Mouse (Mus musculus) kidney, embryonic 16.5 days (tissue): Measurements from ENCODE around the gene Abcf3. TPM values are rescaled to one million over a fixed set of nuclear protein-coding genes. Genes with fewer than 3 reads are reported as not detected.

Experiments
- ATAC-seq: fragments of 200-750 bp; cut with Nextera tagmentation; 2 replicates; pipeline ENCODE4 v1.8.0; 2017; ENCODE audit warnings: moderate TSS enrichment; ENCODE audit not compliant: low FRiP score, low TSS enrichment
- H3K27ac ChIP-seq: fragments of 300-500 bp; sonication (generic); 2 replicates; pipeline ENCODE4 v1.5.1; 2014; ENCODE audit warnings: low read length
- H3K27me3 ChIP-seq: fragments of 300-500 bp; sonication (generic); 2 replicates; pipeline ENCODE4 v1.6.1; 2014; ENCODE audit warnings: low read length, control low read depth, mixed read lengths; ENCODE audit not compliant: insufficient read depth
- H3K36me3 ChIP-seq: fragments of 300-500 bp; sonication (generic); 2 replicates; pipeline ENCODE4 v1.6.1; 2014; ENCODE audit warnings: low read length, control low read depth, mixed read lengths; ENCODE audit not compliant: insufficient read depth
- H3K4me1 ChIP-seq: fragments of 300-500 bp; sonication (generic); 2 replicates; pipeline ENCODE4 v1.6.1; 2014; ENCODE audit warnings: low read length, control low read depth, mixed read lengths; ENCODE audit not compliant: insufficient read depth
- H3K4me2 ChIP-seq: fragments of 300-500 bp; sonication (generic); replicated peaks from 2 replicates; pipeline ENCODE4 v1.6.1; 2014; ENCODE audit warnings: low read depth, low read length
- H3K4me3 ChIP-seq: fragments of 300-500 bp; sonication (generic); 2 replicates; pipeline ENCODE4 v1.5.1; 2014; ENCODE audit warnings: mild to moderate bottlenecking, low read length
- H3K9ac ChIP-seq: fragments of 300-500 bp; sonication (generic); replicated peaks from 2 replicates; pipeline ENCODE4 v1.6.1; 2014; ENCODE audit warnings: low read length
- H3K9me3 ChIP-seq: fragments of 300-500 bp; sonication (generic); 2 replicates; pipeline ENCODE4 v1.6.1; 2016; ENCODE audit warnings: low read length, control low read depth
- WGBS: fragments of 180-500 bp; shearing (Covaris S2); extraction: QIAGEN DNeasy Blood & Tissue Kit; methylation state at CpG from one replicate; pipeline ENCODE4 v1.1.7; 2014; 5-methylcytosine and 5-hydroxymethylcytosine counted together
- polyA plus RNA-seq: library from polyadenylated mRNA; unstranded; fragments of >200 nt; fragmentation: Nextera tagmentation; extraction: Ambion mirVana; gene quantifications from 2 replicates; pipeline ENCODE4 v1.2.1, GENCODE M21; 2015

Abcf3 gene
- polyA plus RNA-seq, 1 experiment from 2014 or later: 64.8 TPM

DNA sequence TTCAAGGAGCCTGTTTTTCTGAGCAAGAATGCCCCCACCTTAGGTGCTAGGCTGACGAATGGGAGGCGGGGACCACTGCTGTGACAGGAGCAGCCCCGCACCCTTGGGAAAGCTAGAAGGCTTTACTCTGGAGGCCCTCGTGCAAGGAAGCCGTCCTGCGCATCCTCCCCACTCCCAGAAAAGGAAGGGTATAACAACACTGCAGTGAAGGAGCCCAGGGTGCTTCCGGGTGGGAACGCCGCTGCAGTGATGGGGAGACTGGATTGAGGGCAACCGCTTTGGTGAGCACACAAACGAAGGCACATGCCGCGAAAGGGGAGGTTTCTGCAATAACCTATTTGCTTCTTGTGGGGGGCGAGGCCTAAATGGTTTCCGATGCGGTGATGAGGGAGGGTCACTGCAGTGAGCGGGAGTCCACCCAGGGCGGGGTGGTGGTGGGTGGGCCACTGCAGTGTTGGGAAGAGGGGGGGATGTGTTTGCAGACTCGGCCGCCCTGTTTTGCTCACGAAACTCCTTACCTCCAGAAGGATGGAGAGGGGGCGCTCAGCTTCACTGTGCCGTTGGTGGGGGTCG, 41.1 kb downstream of the Abcf3 start, which contains the start of gene Vwa5b2:
Gene Vwa5b2 (plus strand): TSS at position 106 of the 573 bp plus-strand sequence.
- H3K4me2 ChIP-seq: peak within 1 kb of the TSS; percentile 92
- H3K4me1 ChIP-seq: peaks cover 19% of the 10 kb centered on the region
- H3K36me3 ChIP-seq: no peaks in the 10 kb centered on the region
- no peaks in the 10 kb centered on the region for H3K9me3 ChIP-seq
- no peak within 1 kb of the TSS for H3K27ac ChIP-seq
- peak within 1 kb of the TSS; percentile 48 for H3K4me3 ChIP-seq
- H3K9ac ChIP-seq: peak within 1 kb of the TSS; percentile 61
- under 1% methylated on average over 24 of the region's 24 CpGs for WGBS
- H3K27me3 ChIP-seq: peaks cover 49% of the 10 kb centered on the region
- ATAC-seq: peak; percentile 7; the same call in 1 of the 2 replicates

DNA sequence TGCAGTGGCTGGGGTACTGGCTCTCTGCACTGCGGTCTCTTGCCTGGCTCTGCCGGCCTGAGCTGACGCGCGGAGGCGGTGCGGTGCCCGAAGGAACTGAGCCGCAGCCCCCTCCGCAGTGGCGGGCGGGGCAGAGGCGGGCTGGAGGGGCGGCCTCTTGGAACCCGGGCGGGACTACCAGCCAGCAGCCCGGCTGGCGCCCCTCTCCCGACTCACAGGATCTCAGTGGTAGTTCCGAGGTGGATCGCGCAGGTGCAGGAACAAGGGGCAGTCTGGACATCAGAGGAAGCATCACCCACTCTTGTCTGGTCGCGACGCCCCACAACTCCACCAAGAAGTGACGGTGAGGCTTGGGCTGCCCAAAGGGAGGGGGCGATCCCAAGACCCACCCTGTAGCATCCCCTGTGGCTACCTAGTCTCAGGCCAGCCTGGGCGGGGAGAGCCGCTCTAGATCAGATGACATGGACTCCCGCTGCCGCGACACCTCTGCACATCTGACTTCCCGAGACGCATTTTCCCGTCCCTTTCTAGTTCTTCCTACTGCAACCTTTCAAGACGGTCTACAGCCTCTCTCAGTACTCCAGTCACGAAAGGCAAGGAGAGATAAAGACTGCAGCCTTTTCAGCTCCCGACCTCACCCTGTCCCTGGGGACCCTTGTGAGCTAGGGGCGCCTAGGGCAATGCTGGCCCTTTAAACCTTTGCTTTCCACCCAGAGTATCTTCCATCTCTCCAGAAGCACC, 41.7 kb downstream of the Abcf3 start:
- H3K9me3 ChIP-seq: no peaks in the 10 kb centered on the region
- 0% methylated on average over 39 of the region's 39 CpGs for WGBS
- peak; percentile 83 for ATAC-seq
- peaks cover 49% of the 10 kb centered on the region for H3K27me3 ChIP-seq
- peak overlapping the region; percentile 92 for H3K4me2 ChIP-seq
- peak overlapping the region; percentile 61 for H3K9ac ChIP-seq
- peak overlapping the region; percentile 48 for H3K4me3 ChIP-seq
- no peak overlapping the region for H3K27ac ChIP-seq
- no peaks in the 10 kb centered on the region for H3K36me3 ChIP-seq
- peaks cover 19% of the 10 kb centered on the region for H3K4me1 ChIP-seq

DNA sequence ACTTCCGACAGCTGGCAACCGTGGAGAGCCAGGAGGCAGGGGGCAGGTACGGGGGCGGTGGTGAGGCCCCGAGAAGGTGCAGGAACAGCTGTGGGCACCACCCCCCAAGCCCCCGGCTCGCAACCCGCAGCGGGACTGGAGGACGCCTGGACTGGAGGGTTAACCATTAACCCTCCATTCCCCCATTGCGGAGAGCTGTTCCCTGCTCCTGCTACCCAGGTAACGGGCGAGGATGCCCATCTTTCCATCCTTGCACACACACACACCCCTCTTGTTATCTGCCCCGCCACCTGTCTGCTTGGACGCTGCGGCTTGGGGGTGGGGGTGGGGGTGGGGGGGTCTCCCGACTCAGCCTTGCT, 42.3 kb downstream of the Abcf3 start:
- Histone ChIP-seq H3K9ac (no peak overlapping the region), H3K27me3 (peaks cover 49% of the 10 kb centered on the region), H3K27ac (no peak overlapping the region)

DNA sequence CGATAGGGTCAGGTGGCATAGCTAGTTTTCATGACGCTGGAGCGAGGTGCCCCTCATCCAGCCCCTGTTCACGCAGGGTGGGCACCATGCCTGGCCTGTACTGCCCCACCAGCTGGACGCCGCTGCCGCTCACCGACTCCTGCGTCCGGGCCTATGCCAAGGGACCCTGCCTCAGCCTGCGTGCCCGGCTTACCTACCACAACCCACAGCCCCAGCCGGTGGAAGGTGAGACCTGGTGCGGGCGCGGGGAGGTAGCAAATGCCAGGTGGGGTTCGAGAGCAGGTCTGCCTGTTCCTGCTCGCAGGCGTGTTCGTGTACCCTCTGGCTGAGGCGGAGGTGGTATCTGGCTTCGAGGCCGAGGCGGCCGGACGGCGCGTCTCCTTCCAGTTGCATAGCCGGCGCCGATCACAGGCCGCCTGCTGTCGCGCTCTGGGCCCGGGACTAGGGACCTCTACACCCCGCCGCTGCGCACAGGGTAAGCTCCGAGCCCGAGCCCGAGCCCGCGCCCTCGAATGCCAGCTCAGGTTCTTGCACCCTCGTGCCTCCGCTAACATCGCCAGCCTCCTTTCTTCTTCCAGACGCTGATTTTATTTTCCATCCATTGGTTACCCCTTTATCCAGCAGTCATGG, 42.8 kb downstream of the Abcf3 start:
- H3K4me3 ChIP-seq: peak overlapping the region; percentile 48
- peak; percentile 28; the same call in 1 of the 2 replicates for ATAC-seq
- no peaks in the 10 kb centered on the region for H3K36me3 ChIP-seq
- WGBS: 4% methylated on average over 48 of the region's 48 CpGs
- no peak overlapping the region for H3K27ac ChIP-seq
- peak overlapping the region; percentile 92 for H3K4me2 ChIP-seq
- H3K4me1 ChIP-seq: peaks cover 19% of the 10 kb centered on the region
- H3K27me3 ChIP-seq: peaks cover 49% of the 10 kb centered on the region
- no peaks in the 10 kb centered on the region for H3K9me3 ChIP-seq
- H3K9ac ChIP-seq: no peak overlapping the region

More for the DNA sequence above, 42.3 kb downstream of the Abcf3 start:
- Histone ChIP-seq H3K4me2 (peak overlapping the region; percentile 92), H3K9me3 (no peaks in the 10 kb centered on the region), H3K36me3 (no peaks in the 10 kb centered on the region), H3K4me1 (peaks cover 19% of the 10 kb centered on the region), H3K4me3 (peak overlapping the region; percentile 48)
- ATAC-seq: peak; percentile 53
- WGBS: 5% methylated on average over 17 of the region's 17 CpGs

DNA sequence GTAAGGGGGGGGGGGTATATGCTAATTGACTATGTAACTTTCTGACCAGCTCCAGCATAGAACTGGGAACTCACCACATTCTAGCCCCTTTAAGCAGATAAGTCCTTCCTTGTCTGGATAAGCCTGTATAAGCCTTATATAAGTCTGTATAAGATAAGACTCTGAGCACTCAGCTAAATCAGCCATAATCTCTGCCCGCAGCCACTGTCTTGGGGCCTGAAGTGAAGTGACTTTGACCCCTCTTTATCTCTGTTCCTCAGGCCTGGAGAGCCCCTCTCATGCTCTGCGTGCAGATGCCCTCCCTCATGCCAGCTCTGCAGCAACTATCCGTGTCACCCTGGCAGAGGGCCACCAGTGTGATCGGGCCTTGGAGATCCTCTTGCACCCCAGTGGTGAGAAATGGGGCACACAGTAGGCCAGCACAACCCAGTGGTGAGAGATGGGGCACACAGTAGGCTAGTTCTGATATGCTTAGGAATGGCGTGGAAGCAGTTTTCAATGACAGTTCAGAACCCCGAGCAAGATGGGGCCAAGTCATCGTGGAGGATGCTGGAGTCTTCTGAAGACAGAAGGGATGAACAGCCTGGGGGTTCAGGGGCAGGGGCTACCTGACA, 46.8 kb downstream of the Abcf3 start:
- no peak for ATAC-seq
- H3K4me3 ChIP-seq: no peak overlapping the region
- H3K27ac ChIP-seq: no peak overlapping the region
- peaks cover 33% of the 10 kb centered on the region for H3K27me3 ChIP-seq
- H3K4me1 ChIP-seq: peaks cover 12% of the 10 kb centered on the region; the same call in 1 of the 2 replicates
- no peak overlapping the region for H3K9ac ChIP-seq
- H3K4me2 ChIP-seq: no peak overlapping the region
- WGBS: 85% methylated on average over 7 of the region's 7 CpGs
- H3K36me3 ChIP-seq: no peaks in the 10 kb centered on the region
- no peaks in the 10 kb centered on the region for H3K9me3 ChIP-seq

DNA sequence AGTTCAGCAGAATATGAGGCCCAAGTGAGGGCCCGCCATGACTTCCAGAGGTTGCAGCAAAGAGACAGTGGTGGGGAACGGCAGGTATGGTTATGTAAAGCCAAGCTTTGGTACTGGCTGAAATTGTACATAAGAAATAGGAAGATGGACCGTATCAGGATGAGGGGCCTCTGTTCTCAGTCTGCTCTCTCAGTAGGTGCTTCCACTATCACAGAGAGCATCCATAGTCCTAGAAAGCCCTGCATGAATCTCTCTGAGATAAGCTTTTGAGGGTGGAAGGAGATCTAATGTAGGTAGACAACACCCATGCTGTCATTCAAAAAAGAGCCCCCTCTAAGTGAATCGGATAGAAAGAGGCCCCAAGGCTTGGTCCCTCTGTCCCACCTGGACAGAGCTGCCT, 47.4 kb downstream of the Abcf3 start:
- Histone ChIP-seq H3K9ac (no peak overlapping the region), H3K4me1 (peaks cover 6% of the 10 kb centered on the region; the same call in 1 of the 2 replicates), H3K27ac (no peak overlapping the region), H3K4me3 (no peak overlapping the region), H3K27me3 (peaks cover 27% of the 10 kb centered on the region), H3K9me3 (no peaks in the 10 kb centered on the region), H3K36me3 (no peaks in the 10 kb centered on the region), H3K4me2 (no peak overlapping the region)
- 80% methylated on average over 4 of the region's 4 CpGs for WGBS
- no peak for ATAC-seq

DNA sequence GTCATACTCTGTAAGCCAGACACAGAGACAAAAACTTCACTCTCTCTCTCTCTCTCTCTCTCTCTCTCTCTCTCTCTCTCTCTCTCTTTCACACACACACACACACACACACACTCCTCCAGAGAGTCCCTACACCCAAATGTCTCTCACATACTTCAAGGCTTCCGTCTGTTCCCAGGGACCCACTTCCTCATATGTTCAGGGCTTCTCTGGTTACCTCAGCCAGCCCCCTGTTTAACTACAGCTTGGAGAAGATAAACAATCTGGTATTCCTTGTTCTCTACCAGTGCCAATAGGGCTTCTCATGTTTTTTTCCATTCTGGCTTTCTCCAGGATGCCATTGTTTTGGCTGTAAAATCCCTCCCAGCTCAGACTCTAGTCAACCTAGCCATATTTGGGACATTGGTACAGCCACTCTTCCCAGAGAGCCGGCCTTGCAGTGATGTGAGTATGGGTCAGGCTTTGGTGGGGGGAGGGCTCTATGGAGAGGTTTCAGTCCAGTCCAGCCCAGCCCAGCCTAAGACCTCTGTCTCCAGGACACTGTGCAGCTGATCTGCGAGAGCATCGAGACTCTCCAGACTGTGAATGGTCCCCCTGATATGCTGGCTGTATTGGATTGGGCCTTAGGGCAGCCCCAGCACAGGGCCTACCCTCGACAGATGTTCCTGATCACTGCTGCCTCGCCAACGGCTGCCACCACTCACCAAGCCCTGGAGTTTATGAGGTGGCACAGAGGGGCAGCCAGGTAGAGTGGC, 48.5 kb downstream of the Abcf3 start:
- no peaks in the 10 kb centered on the region for H3K4me1 ChIP-seq
- no peak for ATAC-seq
- no peak overlapping the region for H3K27ac ChIP-seq
- H3K4me2 ChIP-seq: no peak overlapping the region
- no peak overlapping the region for H3K9ac ChIP-seq
- no peaks in the 10 kb centered on the region for H3K36me3 ChIP-seq
- peaks cover 16% of the 10 kb centered on the region for H3K27me3 ChIP-seq
- H3K4me3 ChIP-seq: no peak overlapping the region
- 34% methylated on average over 7 of the region's 7 CpGs for WGBS
- no peaks in the 10 kb centered on the region for H3K9me3 ChIP-seq

DNA sequence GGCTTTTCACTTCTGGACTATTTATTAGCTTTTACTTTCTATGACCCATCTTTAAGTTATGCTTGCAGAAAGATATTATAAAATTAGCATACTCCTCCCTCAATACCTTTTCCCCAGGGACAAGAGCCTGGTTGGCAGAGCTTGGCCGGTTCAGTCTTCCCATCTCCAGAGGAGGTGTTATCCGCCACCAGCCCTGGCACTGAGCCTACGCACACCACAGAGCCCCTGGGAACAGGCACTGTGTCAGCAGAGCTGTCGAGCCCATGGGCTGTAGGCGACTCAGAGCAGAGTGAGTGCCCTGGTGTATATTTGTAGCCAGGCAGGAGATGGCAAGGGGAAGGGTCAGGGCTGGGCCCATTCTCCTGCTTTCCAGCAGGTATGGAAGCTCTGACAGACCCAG, 52.1 kb downstream of the Abcf3 start:
- no peak overlapping the region for H3K9ac ChIP-seq
- H3K4me1 ChIP-seq: no peaks in the 10 kb centered on the region
- no peak overlapping the region for H3K4me3 ChIP-seq
- ATAC-seq: no peak
- 74% methylated on average over 5 of the region's 5 CpGs for WGBS
- no peak overlapping the region for H3K4me2 ChIP-seq
- H3K27ac ChIP-seq: no peak overlapping the region
- H3K9me3 ChIP-seq: no peaks in the 10 kb centered on the region
- no peaks in the 10 kb centered on the region for H3K27me3 ChIP-seq
- peaks cover 9% of the 10 kb centered on the region for H3K36me3 ChIP-seq

DNA sequence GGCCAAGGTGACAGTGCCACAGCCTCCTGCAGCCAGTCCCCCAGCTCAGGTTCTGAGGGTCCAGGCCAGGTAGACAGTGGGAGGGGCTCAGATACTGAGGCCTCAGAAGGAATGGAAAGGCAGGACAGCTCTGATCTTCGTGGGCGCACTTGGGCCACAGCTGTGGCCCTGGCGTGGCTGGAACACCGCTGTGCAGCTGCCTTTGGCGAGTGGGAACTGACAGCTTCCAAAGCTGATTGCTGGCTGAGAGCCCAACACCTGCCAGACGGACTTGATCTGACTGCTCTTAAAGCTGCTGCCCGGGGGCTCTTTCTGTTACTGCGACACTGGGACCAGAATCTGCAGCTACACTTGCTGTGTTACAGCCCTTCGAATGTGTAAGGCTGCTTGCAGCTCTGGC, 56.3 kb downstream of the Abcf3 start:
- Histone ChIP-seq H3K4me2 (no peak overlapping the region), H3K4me3 (no peak overlapping the region), H3K27ac (no peak overlapping the region), H3K9ac (no peak overlapping the region), H3K27me3 (no peaks in the 10 kb centered on the region), H3K36me3 (peaks cover 22% of the 10 kb centered on the region), H3K9me3 (no peaks in the 10 kb centered on the region), H3K4me1 (peaks cover 3% of the 10 kb centered on the region)
- no peak for ATAC-seq
- WGBS: 81% methylated on average over 9 of the region's 9 CpGs
